ENCODE assay signal across 14 mouse cellular contexts in the genomic region with DNA sequence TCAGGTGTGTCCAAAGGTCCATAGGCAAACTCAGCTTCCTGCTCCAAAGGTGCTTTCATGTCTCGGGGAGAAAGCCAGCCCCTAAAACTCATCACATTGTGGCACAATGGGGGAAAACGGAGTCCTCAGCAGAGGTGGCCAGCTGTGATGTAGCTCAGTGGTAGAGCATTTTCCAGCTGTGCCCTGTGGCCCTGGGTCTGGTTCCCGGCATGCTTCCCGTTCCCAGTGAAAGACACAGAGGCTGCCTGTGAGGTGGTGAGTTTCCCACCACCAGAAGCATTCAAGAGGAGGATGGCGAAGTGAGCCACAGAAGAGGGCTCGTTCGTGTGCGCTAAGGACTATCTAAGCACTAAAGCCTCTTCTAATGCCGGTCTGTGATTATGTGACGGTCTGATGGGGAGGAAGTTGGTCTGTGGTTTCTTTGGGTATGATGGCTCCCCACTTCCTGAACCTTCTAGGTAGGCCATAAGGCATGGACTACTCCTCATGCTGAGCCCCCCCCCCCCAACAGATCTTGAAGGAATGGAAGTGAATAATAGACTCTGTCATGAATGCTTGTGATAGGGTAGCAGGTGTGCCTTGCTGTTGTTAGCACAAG. TPM values are rescaled to one million over a fixed set of nuclear protein-coding genes. Genes with fewer than 3 reads are reported as not detected.
DNase-seq lines count a peak whose midpoint lies in the region; ATAC-seq and TF ChIP-seq lines count a peak whose summit lies in the region.
"Had no signal": no experiment of that assay in that cellular context is flagged by ENCODE, and none has a peak within 500 bp of the region (broad histone marks: within the 10 kb centered on the region; RNA-seq: fewer than 3 reads in every experiment).

No protein-coding gene starts in this region.

- intact Hi-C loops in heart, adult 2 months (cut with DNase I): no loop called here
- intact Hi-C loops in left cerebral cortex, postnatal 14 days (cut with DNase I): no loop called here

- no peak overlapping the region for H3K4me2 ChIP-seq in midbrain, embryonic 13.5 days (replicated peaks)
- H3K4me2 ChIP-seq: heart, embryonic 15.5 days; hindbrain, embryonic 15.5 days; lung, embryonic 15.5 days had no signal

- no peaks in the 10 kb centered on the region for H3K36me3 ChIP-seq in heart, embryonic 10.5 days
- H3K36me3 ChIP-seq in heart, adult 2 months (ENCODE audit: control insufficient read depth, insufficient read depth, low read length): no peaks in the 10 kb centered on the region
- peaks cover 7% of the 10 kb centered on the region for H3K36me3 ChIP-seq in C2C12 (ENCODE audit: control insufficient read depth, insufficient read depth)
- no peaks in the 10 kb centered on the region for H3K36me3 ChIP-seq in embryonic facial prominence, embryonic 10.5 days (replicated peaks)
- no peaks in the 10 kb centered on the region for H3K36me3 ChIP-seq in midbrain, embryonic 13.5 days
- H3K36me3 ChIP-seq: heart, embryonic 15.5 days; hindbrain, embryonic 15.5 days; lung, embryonic 15.5 days had no signal

- peaks cover 33% of the 10 kb centered on the region for H3K4me1 ChIP-seq in heart, embryonic 10.5 days
- peaks cover 10% of the 10 kb centered on the region for H3K4me1 ChIP-seq in heart, adult 2 months (ENCODE audit: control insufficient read depth, insufficient read depth, low read length)
- H3K4me1 ChIP-seq in embryonic facial prominence, embryonic 10.5 days: peaks cover 50% of the 10 kb centered on the region
- H3K4me1 ChIP-seq in midbrain, embryonic 13.5 days (replicated peaks): peaks cover 19% of the 10 kb centered on the region

- no peaks in the 10 kb centered on the region for H3K9me3 ChIP-seq in heart, embryonic 10.5 days
- no peaks in the 10 kb centered on the region for H3K9me3 ChIP-seq in embryonic facial prominence, embryonic 10.5 days
- no peaks in the 10 kb centered on the region for H3K9me3 ChIP-seq in midbrain, embryonic 13.5 days
- H3K9me3 ChIP-seq: heart, embryonic 15.5 days; hindbrain, embryonic 15.5 days; lung, embryonic 15.5 days had no signal

- TF ChIP-seq EP300 in heart, adult 2 months (IDR thresholded peaks at IDR 0.05; ENCODE audit: insufficient read depth, low read depth, low read length): no peak

- no peak overlapping the region for H3K9ac ChIP-seq in heart, adult 2 months (ENCODE audit: low read depth, low read length)
- no peak overlapping the region for H3K9ac ChIP-seq in midbrain, embryonic 13.5 days (replicated peaks)
- H3K9ac ChIP-seq: heart, embryonic 15.5 days; hindbrain, embryonic 15.5 days; lung, embryonic 15.5 days had no signal

- 0 out of 2 replicates have a peak overlapping the region, but pooled peaks have one; percentile 90 for H3K27ac ChIP-seq in heart, embryonic 10.5 days
- no peak overlapping the region; the same call in 1 of the 2 replicates for H3K27ac ChIP-seq in heart, adult 2 months
- peak overlapping the region; percentile 92 for H3K27ac ChIP-seq in embryonic facial prominence, embryonic 10.5 days (replicated peaks)
- no peak overlapping the region for H3K27ac ChIP-seq in midbrain, embryonic 13.5 days
- H3K27ac ChIP-seq: heart, embryonic 15.5 days; hindbrain, embryonic 15.5 days; lung, embryonic 15.5 days had no signal

- DNase-seq in heart, embryonic 10.5 days (ENCODE audit: low spot score): no peak
- DNase-seq in heart, adult 2 months: no peak
- no peak for DNase-seq in embryonic facial prominence, embryonic 10.5 days (ENCODE audit: low spot score)
- no peak for DNase-seq in left cerebral cortex, postnatal 14 days (ENCODE audit: low spot score in 2 of 2)
- DNase-seq in kidney, postnatal 14 days: no peak
- DNase-seq: kidney, postnatal 36 days had no signal

- 82% methylated on average over 10 of the region's 10 CpGs for WGBS in heart, embryonic 10.5 days
- 83% methylated on average over 10 of the region's 10 CpGs for WGBS in heart, adult 2 months
- WGBS in embryonic facial prominence, embryonic 10.5 days: 85% methylated on average over 10 of the region's 10 CpGs
- WGBS in midbrain, embryonic 13.5 days: 90% methylated on average over 10 of the region's 10 CpGs

- no peak overlapping the region for H3K4me3 ChIP-seq in heart, embryonic 10.5 days
- H3K4me3 ChIP-seq in heart, adult 2 months: no peak overlapping the region
- peak overlapping the region; percentile 43 for H3K4me3 ChIP-seq in C2C12 (ENCODE audit: insufficient read depth, poor library complexity, severe bottlenecking)
- no peak overlapping the region for H3K4me3 ChIP-seq in embryonic facial prominence, embryonic 10.5 days
- H3K4me3 ChIP-seq in midbrain, embryonic 13.5 days (replicated peaks): no peak overlapping the region
- H3K4me3 ChIP-seq: heart, embryonic 15.5 days; hindbrain, embryonic 15.5 days; lung, embryonic 15.5 days had no signal

- H3K27me3 ChIP-seq in heart, embryonic 10.5 days (ENCODE audit: insufficient read depth, poor library complexity, severe bottlenecking): no peaks in the 10 kb centered on the region
- no peaks in the 10 kb centered on the region for H3K27me3 ChIP-seq in heart, adult 2 months (ENCODE audit: control insufficient read depth, insufficient read depth, low read length)
- H3K27me3 ChIP-seq in C2C12 (ENCODE audit: control insufficient read depth, insufficient read depth, insufficient read length): no peaks in the 10 kb centered on the region
- H3K27me3 ChIP-seq in embryonic facial prominence, embryonic 10.5 days (replicated peaks; ENCODE audit: low read depth, poor library complexity, severe bottlenecking): no peaks in the 10 kb centered on the region
- no peaks in the 10 kb centered on the region for H3K27me3 ChIP-seq in midbrain, embryonic 13.5 days
- H3K27me3 ChIP-seq: heart, embryonic 15.5 days; hindbrain, embryonic 15.5 days; lung, embryonic 15.5 days had no signal

- H3K79me2 ChIP-seq in heart, adult 2 months (replicated peaks; ENCODE audit: control insufficient read depth, insufficient read depth, low read length): no peaks in the 10 kb centered on the region
- peaks cover 61% of the 10 kb centered on the region for H3K79me2 ChIP-seq in C2C12 (ENCODE audit: control insufficient read depth, insufficient read depth)

- peak; percentile 45 for ATAC-seq in megakaryocyte progenitor cell, adult 5-6 weeks (replicated peaks; ENCODE audit: poor library complexity)
- ATAC-seq in midbrain, embryonic 13.5 days: no peak
- ATAC-seq: midbrain, embryonic 16.5 days had no signal

- H3ac ChIP-seq in C2C12 (ENCODE audit: control insufficient read depth, insufficient read length, low read depth): peak overlapping the region; percentile 81

- H3K79me3 ChIP-seq in C2C12 (ENCODE audit: low read depth): peaks cover 31% of the 10 kb centered on the region

- no peak for TF ChIP-seq POLR2A in heart, adult 2 months (IDR thresholded peaks at IDR 0.05; ENCODE audit: insufficient read depth, low read depth, low read length)

- no peak for TF ChIP-seq CTCF in heart, adult 2 months (IDR thresholded peaks at IDR 0.05)
- no peak for TF ChIP-seq CTCF in C2C12 (IDR thresholded peaks at IDR 0.05; ENCODE audit: control insufficient read depth, insufficient read depth, insufficient read length)

TF ChIP-seq in C2C12, 6 proteins besides CTCF, POLR2A, EP300 and RAD21 (continues in another document):
- TF ChIP-seq MAX (IDR thresholded peaks at IDR 0.05): no peak
- no peak for TF ChIP-seq USF1 (IDR thresholded peaks at IDR 0.05; ENCODE audit: low read depth)

RNA-seq across cellular contexts. Expression of gene Capg, which starts 6.4 kb away (rescaled TPM):
- polyA plus RNA-seq in heart, embryonic 10.5 days (2016; fragmentation: Nextera tagmentation; extraction: Ambion mirVana): 23.2 and 23.8 TPM in 2 replicates
- total RNA-seq in heart, adult 2 months (2021): 10 to 100 TPM in 1 of 2 experiments, 1 to 10 TPM in 1; 9.5 to 10.8 TPM
- 12.6 and 16.1 TPM in 2 replicates for polyA plus RNA-seq in heart, adult 2 months (2012; rRNA removed)
- 487 TPM for polyA plus RNA-seq in C2C12 (2012; fragmentation: generic; extraction: Trizol)
- polyA plus RNA-seq in embryonic facial prominence, embryonic 10.5 days (2016; fragmentation: Nextera tagmentation; extraction: Ambion mirVana): 14.8 and 16.0 TPM in 2 replicates
- 24.4 and 25.5 TPM in 2 replicates for total RNA-seq in megakaryocyte progenitor cell, adult 5-6 weeks (2015)
- total RNA-seq in megakaryocyte progenitor cell, adult 5-6 weeks (2017): 42.7 and 60.1 TPM in 2 replicates
- 1 to 10 TPM; 3.3 to 3.6 TPM for total RNA-seq in left cerebral cortex, postnatal 14 days (2021)
- 5.3 and 5.7 TPM in 2 replicates for polyA plus RNA-seq in midbrain, embryonic 13.5 days (2015; fragmentation: Nextera tagmentation; extraction: Ambion mirVana)

RNA-seq across cellular contexts. Expression of gene Sh2d6, which starts 29.1 kb away (rescaled TPM):
- polyA plus RNA-seq in heart, embryonic 10.5 days (2016; fragmentation: Nextera tagmentation; extraction: Ambion mirVana): 0.15 TPM in 1 of 2 replicates, not detected in the other
- total RNA-seq in heart, adult 2 months (2021): not detected
- polyA plus RNA-seq in heart, adult 2 months (2012; rRNA removed): 0.21 TPM in 1 of 2 replicates, not detected in the other
- polyA plus RNA-seq in C2C12 (2012; fragmentation: generic; extraction: Trizol): 0.26 TPM
- 0.16 and 0.19 TPM in 2 replicates for polyA plus RNA-seq in embryonic facial prominence, embryonic 10.5 days (2016; fragmentation: Nextera tagmentation; extraction: Ambion mirVana)
- not detected in 2 replicates for total RNA-seq in megakaryocyte progenitor cell, adult 5-6 weeks (2015)
- not detected in 2 replicates for total RNA-seq in megakaryocyte progenitor cell, adult 5-6 weeks (2017)
- under 1 TPM; 0.70 to 0.92 TPM for total RNA-seq in left cerebral cortex, postnatal 14 days (2021)
- polyA plus RNA-seq in midbrain, embryonic 13.5 days (2015; fragmentation: Nextera tagmentation; extraction: Ambion mirVana): 1.5 TPM in 2 replicates
- polyA plus RNA-seq: heart, embryonic 15.5 days; lung, embryonic 15.5 days; stomach, embryonic 14.5 days had no signal

RNA-seq across cellular contexts. Expression of gene Elmod3, which starts 47.6 kb away (rescaled TPM):
- polyA plus RNA-seq in heart, embryonic 10.5 days (2016; fragmentation: Nextera tagmentation; extraction: Ambion mirVana): 12.9 and 13.3 TPM in 2 replicates
- total RNA-seq in heart, adult 2 months (2021): 10 to 100 TPM; 12.8 to 16.5 TPM
- polyA plus RNA-seq in heart, adult 2 months (2012; rRNA removed): 25.5 and 32.8 TPM in 2 replicates
- polyA plus RNA-seq in C2C12 (2012; fragmentation: generic; extraction: Trizol): 5.1 TPM
- polyA plus RNA-seq in embryonic facial prominence, embryonic 10.5 days (2016; fragmentation: Nextera tagmentation; extraction: Ambion mirVana): 13.9 and 14.8 TPM in 2 replicates
- total RNA-seq in megakaryocyte progenitor cell, adult 5-6 weeks (2015): 12.9 and 15.6 TPM in 2 replicates
- total RNA-seq in megakaryocyte progenitor cell, adult 5-6 weeks (2017): 9.7 and 13.8 TPM in 2 replicates
- total RNA-seq in left cerebral cortex, postnatal 14 days (2021): 10 to 100 TPM; 15.9 to 17.3 TPM
- polyA plus RNA-seq in midbrain, embryonic 13.5 days (2015; fragmentation: Nextera tagmentation; extraction: Ambion mirVana): 15.7 and 16.5 TPM in 2 replicates

RNA-seq across cellular contexts. Expression of gene Retsat, which starts 47.7 kb away (rescaled TPM):
- 13.5 and 17.0 TPM in 2 replicates for polyA plus RNA-seq in heart, embryonic 10.5 days (2016; fragmentation: Nextera tagmentation; extraction: Ambion mirVana)
- total RNA-seq in heart, adult 2 months (2021): 100 to 1,000 TPM; 155 to 181 TPM
- 57.1 and 83.3 TPM in 2 replicates for polyA plus RNA-seq in heart, adult 2 months (2012; rRNA removed)
- 20.8 TPM for polyA plus RNA-seq in C2C12 (2012; fragmentation: generic; extraction: Trizol)
- 8.6 and 8.9 TPM in 2 replicates for polyA plus RNA-seq in embryonic facial prominence, embryonic 10.5 days (2016; fragmentation: Nextera tagmentation; extraction: Ambion mirVana)
- total RNA-seq in megakaryocyte progenitor cell, adult 5-6 weeks (2015): 20.3 and 20.8 TPM in 2 replicates
- total RNA-seq in megakaryocyte progenitor cell, adult 5-6 weeks (2017): 20.0 and 27.5 TPM in 2 replicates
- 10 to 100 TPM; 41.6 to 43.8 TPM for total RNA-seq in left cerebral cortex, postnatal 14 days (2021)
- 5.0 and 6.2 TPM in 2 replicates for polyA plus RNA-seq in midbrain, embryonic 13.5 days (2015; fragmentation: Nextera tagmentation; extraction: Ambion mirVana)

Comparison
In these comparisons a context has a peak if more than half of its experiments do, and no peak if none do; other contexts are left out.
1. H3K27ac ChIP-seq: peak in heart, embryonic 10.5 days (single experiment) and embryonic facial prominence, embryonic 10.5 days (single experiment); none in heart, adult 2 months (single experiment) and midbrain, embryonic 13.5 days (single experiment).
2. RNA of gene Capg, which starts 6.4 kb away (polyA plus RNA-seq): 487 TPM in C2C12 (single experiment); 23.2 to 23.8 TPM in heart, embryonic 10.5 days, 12.6 to 16.1 TPM in heart, adult 2 months, 14.8 to 16.0 TPM in embryonic facial prominence, embryonic 10.5 days and 5.3 to 5.7 TPM in midbrain, embryonic 13.5 days; every median in the first group is over 10 times any median in the second.